Mouse (Mus musculus): ENCODE results near the gene Gm20388.

Gm20388 gene

GRCm38 (mm10) chr8:121551065-121551985 lies 1640.7 kb downstream of the Gm20388 start:
- no peak for DNase-seq

GRCm38 (mm10) chr8:121552506-121552905 lies 1641.9 kb downstream of the Gm20388 start:
- no peak for DNase-seq

- no peak for DNase-seq
Measured at GRCm38 (mm10) chr8:121553831-121554475, 1643.3 kb downstream of the Gm20388 start.

GRCm38 (mm10) chr8:121557746-121558145 lies 1647.1 kb downstream of the Gm20388 start:
- DNase-seq = no peak

- no peak for DNase-seq
Measured at GRCm38 (mm10) chr8:121558538-121558937, 1647.9 kb downstream of the Gm20388 start.

- no peak for DNase-seq
Measured at GRCm38 (mm10) chr8:121559801-121560200, 1649.2 kb downstream of the Gm20388 start.

GRCm38 (mm10) chr8:121560432-121561100 lies 1649.9 kb downstream of the Gm20388 start:
- DNase-seq = no peak

- DNase-seq = peak; percentile 83
Measured at GRCm38 (mm10) chr8:121561636-121562345, 1651.2 kb downstream of the Gm20388 start.

- DNase-seq = peak; percentile 77
Measured at GRCm38 (mm10) chr8:121562941-121563351, 1652.3 kb downstream of the Gm20388 start.

- DNase-seq = no peak
Measured at GRCm38 (mm10) chr8:121563701-121564100, 1653.1 kb downstream of the Gm20388 start.

GRCm38 (mm10) chr8:121568321-121568720 lies 1657.7 kb downstream of the Gm20388 start:
- DNase-seq = peak; percentile 51

- peak; percentile 54 for DNase-seq
Measured at GRCm38 (mm10) chr8:121570335-121570734, 1659.7 kb downstream of the Gm20388 start.

- no peak for DNase-seq
Measured at GRCm38 (mm10) chr8:121570801-121571200, 1660.2 kb downstream of the Gm20388 start.

- DNase-seq = no peak
Measured at GRCm38 (mm10) chr8:121572121-121572520, 1661.5 kb downstream of the Gm20388 start.

GRCm38 (mm10) chr8:121573275-121573674 lies 1662.6 kb downstream of the Gm20388 start:
- DNase-seq = peak; percentile 87

GRCm38 (mm10) chr8:121575661-121576060 lies 1665.0 kb downstream of the Gm20388 start:
- no peak for DNase-seq

GRCm38 (mm10) chr8:121577751-121578675 lies 1667.4 kb downstream of the Gm20388 start:
- DNase-seq = no peak

- peak; percentile 96 for DNase-seq
Measured at GRCm38 (mm10) chr8:121578676-121579451, 1668.2 kb downstream of the Gm20388 start, which contains the start of gene Fbxo31. Fbxo31 (minus strand) TSS chr8:121578806.

GRCm38 (mm10) chr8:121580465-121580864 lies 1669.8 kb downstream of the Gm20388 start:
- peak; percentile 57 for DNase-seq

GRCm38 (mm10) chr8:121583653-121584052 lies 1673.0 kb downstream of the Gm20388 start:
- DNase-seq = no peak

GRCm38 (mm10) chr8:121584730-121585129 lies 1674.1 kb downstream of the Gm20388 start:
- no peak for DNase-seq
